Mouse (Mus musculus) intestine, embryonic 14.5 days (tissue): ENCODE measurements around the gene Cma1. TPM values are rescaled to one million over a fixed set of nuclear protein-coding genes. Genes with fewer than 3 reads are reported as not detected.
"Not testable (repeated sequence)": the region's sequence is repeated elsewhere in the genome, so short reads cannot be mapped to it uniquely, and the experiment has no call there.

Experiments used
- ATAC-seq: fragments of 200-750 bp; cut with Nextera tagmentation; replicated peaks from 2 replicates; pipeline ENCODE4 v1.8.0; 2017; ENCODE audit warnings: low read depth, moderate number of reproducible peaks, moderate TSS enrichment, moderate library complexity; ENCODE audit not compliant: low FRiP score, low TSS enrichment
- DNase-seq: peaks from one replicate; pipeline ENCODE4 v3.0.0-alpha.2; 2018; ENCODE audit warnings: low spot score
- H3K27ac ChIP-seq: fragments of 300-500 bp; sonication (generic); 2 replicates; pipeline ENCODE4 v1.5.1; 2014; ENCODE audit warnings: low read depth, mild to moderate bottlenecking, control low read depth
- H3K27me3 ChIP-seq: fragments of 300-500 bp; sonication (generic); replicated peaks from 2 replicates; pipeline ENCODE4 v1.6.1; 2014; ENCODE audit warnings: low read length, control low read depth; ENCODE audit not compliant: control insufficient read depth, insufficient read depth
- H3K36me3 ChIP-seq: fragments of 300-500 bp; sonication (generic); 2 replicates; pipeline ENCODE4 v1.6.1; 2014; ENCODE audit warnings: low read length, control low read depth; ENCODE audit not compliant: control insufficient read depth, insufficient read depth
- H3K4me1 ChIP-seq: fragments of 300-500 bp; sonication (generic); replicated peaks from 2 replicates; pipeline ENCODE4 v1.6.1; 2014; ENCODE audit warnings: low read length, control low read depth, mixed read lengths; ENCODE audit not compliant: control insufficient read depth, insufficient read depth
- H3K4me2 ChIP-seq: fragments of 300-500 bp; sonication (generic); 2 replicates; pipeline ENCODE4 v1.6.1; 2014; ENCODE audit warnings: low read length
- H3K4me3 ChIP-seq: fragments of 300-500 bp; sonication (generic); 2 replicates; pipeline ENCODE4 v1.5.1; 2014; ENCODE audit warnings: low read depth, low read length, control low read depth, mixed read lengths
- H3K9ac ChIP-seq: fragments of 300-500 bp; sonication (generic); 2 replicates; pipeline ENCODE4 v1.6.1; 2014; ENCODE audit warnings: mild to moderate bottlenecking, low read length
- H3K9me3 ChIP-seq: fragments of 300-500 bp; sonication (generic); 2 replicates; pipeline ENCODE4 v1.6.1; 2016; ENCODE audit warnings: low read length, control low read depth; ENCODE audit not compliant: control insufficient read depth
- WGBS: fragments of 180-500 bp; shearing (Covaris S2); extraction: QIAGEN DNeasy Blood & Tissue Kit; methylation state at CpG from one replicate; pipeline ENCODE4 v1.1.7; 2014; 5-methylcytosine and 5-hydroxymethylcytosine counted together
- polyA plus RNA-seq: library from polyadenylated mRNA; unstranded; fragments of >200 nt; fragmentation: Nextera tagmentation; extraction: Ambion mirVana; gene quantifications from 2 replicates; pipeline ENCODE4 v1.2.1, GENCODE M21; 2014

The Cma1 gene
- 0.95 and 1.1 TPM in 2 replicates for polyA plus RNA-seq

DNA sequence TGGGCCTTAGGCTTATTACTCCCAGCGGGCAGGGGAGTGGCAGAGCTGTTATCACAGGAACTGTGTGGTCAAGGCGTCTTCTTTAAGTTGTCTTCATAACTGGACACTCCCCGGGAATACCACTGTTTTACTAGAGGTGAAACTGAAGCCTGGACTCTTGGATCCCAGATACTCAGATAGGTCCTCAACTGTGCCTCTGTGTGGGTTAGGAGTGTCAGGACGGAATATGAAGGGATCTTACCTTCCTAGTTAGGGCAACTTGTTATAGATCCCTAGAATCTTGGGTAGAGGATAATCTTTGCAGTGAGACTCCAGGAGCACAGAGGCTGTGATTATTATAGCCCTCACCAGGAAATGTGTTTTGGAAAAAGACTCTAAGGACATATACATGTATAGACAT lies at the start of gene Cma1:
Cma1 (minus strand) TSS at position 101 of the 400 bp plus-strand sequence.
- WGBS, result 80% methylated on average over 4 of the region's 4 CpGs
- no peak within 1 kb of the TSS for H3K27ac ChIP-seq
- no peak within 1 kb of the TSS for H3K9ac ChIP-seq
- no peak within 1 kb of the TSS for H3K4me2 ChIP-seq
- DNase-seq (no peak), ATAC-seq (no peak)
- H3K27me3 ChIP-seq, result no peaks in the 10 kb centered on the region
- H3K4me1 ChIP-seq, result 0 out of 2 replicates have a peak, but pooled peaks cover 3% of the 10 kb centered on the region
- no peaks in the 10 kb centered on the region for H3K9me3 ChIP-seq
- H3K4me3 ChIP-seq, result no peak within 1 kb of the TSS
- no peaks in the 10 kb centered on the region for H3K36me3 ChIP-seq

DNA sequence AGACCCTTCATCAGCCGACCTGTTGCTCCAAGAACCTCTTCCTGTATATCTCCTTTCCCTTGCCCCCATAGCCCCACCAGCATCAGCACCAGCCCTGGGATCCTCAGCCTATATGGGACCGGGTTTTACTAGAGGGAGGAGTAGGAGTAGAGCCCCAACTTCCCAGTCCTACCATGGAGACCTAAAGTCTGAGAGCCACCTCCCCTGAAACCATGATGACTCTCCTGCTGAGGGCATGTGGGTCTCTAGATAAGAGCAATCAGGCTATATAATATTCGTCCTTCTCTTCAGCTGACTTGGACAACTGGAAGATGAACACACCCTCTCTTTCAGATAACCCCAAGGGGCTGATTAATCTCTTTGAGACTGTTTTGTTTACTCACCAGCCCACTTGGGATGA lies 43.0 kb upstream of the Cma1 start:
- not testable (repeated sequence) for H3K36me3 ChIP-seq, ATAC-seq, H3K27ac ChIP-seq, H3K27me3 ChIP-seq, H3K4me1 ChIP-seq, H3K9ac ChIP-seq, H3K9me3 ChIP-seq, H3K4me2 ChIP-seq, H3K4me3 ChIP-seq, DNase-seq
- WGBS, result 67% methylated on average over 1 of the region's 3 CpGs

DNA sequence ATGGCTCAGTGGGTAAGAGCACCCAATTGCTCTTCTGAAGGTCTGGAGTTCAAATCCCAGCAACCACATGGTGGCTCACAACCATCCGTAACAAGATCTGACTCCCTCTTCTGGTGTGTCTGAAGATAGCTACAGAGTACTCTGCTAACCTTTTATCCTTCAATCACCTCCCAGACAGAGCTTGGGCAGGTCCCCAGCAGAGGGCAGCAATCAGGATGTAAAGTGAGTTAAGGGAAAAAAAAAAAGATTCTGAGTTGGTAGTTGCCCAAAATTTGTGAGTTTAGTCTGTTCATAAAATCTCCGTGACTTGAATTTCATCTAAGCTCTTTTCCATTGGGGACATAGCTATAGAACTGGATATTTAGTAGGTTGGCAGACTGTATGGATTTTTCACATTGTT lies 19.4 kb upstream of the Cma1 start:
- H3K27me3 ChIP-seq, H3K4me1 ChIP-seq, DNase-seq, H3K27ac ChIP-seq, H3K4me2 ChIP-seq, H3K9me3 ChIP-seq, H3K4me3 ChIP-seq, H3K36me3 ChIP-seq, H3K9ac ChIP-seq, ATAC-seq: not testable (repeated sequence)
- 63% methylated on average over 2 of the region's 2 CpGs for WGBS

DNA sequence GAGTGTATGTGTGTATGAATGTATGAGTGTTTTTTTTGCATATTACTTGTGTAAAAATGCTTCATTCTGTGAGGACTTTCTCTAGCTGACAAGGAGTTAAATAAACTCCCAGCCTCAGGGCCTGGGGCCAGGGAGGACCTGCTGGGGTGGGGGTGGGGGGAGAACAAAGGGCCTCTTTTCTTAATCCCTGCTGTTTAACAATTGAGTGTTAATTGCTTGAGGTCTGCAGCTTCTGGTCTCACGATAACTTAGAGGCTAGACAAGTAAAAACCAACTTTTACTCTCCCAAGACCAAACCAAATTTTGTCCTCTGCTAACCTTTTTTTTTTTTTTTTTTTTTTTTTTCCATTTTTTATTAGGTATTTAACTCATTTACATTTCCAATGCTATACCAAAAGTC lies 18.8 kb upstream of the Cma1 start:
- H3K27ac ChIP-seq, result no peak overlapping the region
- H3K36me3 ChIP-seq, result no peaks in the 10 kb centered on the region
- WGBS, result 14% methylated on average over 1 of the region's 1 CpGs
- H3K4me2 ChIP-seq, result no peak overlapping the region
- no peak for DNase-seq
- no peaks in the 10 kb centered on the region for H3K27me3 ChIP-seq
- no peaks in the 10 kb centered on the region for H3K9me3 ChIP-seq
- no peaks in the 10 kb centered on the region for H3K4me1 ChIP-seq
- no peak overlapping the region for H3K9ac ChIP-seq
- H3K4me3 ChIP-seq, result no peak overlapping the region
- ATAC-seq, result no peak

DNA sequence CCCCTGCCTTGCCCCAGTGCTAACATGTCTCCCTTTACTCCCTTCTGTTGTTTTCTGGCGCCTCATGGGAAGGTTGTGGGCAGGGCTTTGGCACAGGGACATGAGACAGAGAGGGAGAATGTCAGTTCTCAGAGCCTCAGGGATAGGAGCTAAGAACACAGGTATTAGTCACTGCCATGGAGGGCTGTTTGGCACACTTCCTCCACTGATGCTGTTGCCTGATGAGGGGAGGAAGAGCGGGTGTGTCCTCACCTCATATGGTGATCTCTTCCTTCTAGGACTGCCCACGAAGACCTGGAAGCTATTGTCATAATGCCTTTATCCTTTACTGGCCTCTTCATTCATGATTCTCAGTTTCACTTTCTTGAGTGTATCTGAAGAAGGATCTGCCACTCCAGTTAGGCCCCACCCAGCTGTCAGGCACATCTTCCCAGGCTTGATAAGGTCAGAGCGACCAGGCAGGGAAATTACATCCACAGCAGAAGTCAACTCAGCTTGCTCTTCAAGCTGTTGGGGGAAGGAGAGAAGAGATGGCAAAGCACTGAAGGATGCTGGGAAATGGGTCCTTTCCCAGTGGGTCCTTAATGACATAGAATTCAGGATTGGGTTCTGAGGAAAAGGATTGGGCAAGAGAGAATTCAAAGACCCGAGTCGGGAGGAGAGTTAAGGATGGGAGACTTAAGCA lies 6.0 kb upstream of the Cma1 start, which contains the start of gene Cma2:
Cma2 (plus strand) TSS at position 635 of the 685 bp plus-strand sequence.
- Histone ChIP-seq H3K4me2 (no peak within 1 kb of the TSS), H3K9ac (no peak within 1 kb of the TSS), H3K4me3 (no peak within 1 kb of the TSS), H3K36me3 (no peaks in the 10 kb centered on the region), H3K27ac (no peak within 1 kb of the TSS), H3K4me1 (0 out of 2 replicates have a peak, but pooled peaks cover 3% of the 10 kb centered on the region), H3K27me3 (no peaks in the 10 kb centered on the region), H3K9me3 (no peaks in the 10 kb centered on the region)
- 82% methylated on average over 6 of the region's 6 CpGs for WGBS
- DNase-seq, result no peak
- no peak for ATAC-seq

DNA sequence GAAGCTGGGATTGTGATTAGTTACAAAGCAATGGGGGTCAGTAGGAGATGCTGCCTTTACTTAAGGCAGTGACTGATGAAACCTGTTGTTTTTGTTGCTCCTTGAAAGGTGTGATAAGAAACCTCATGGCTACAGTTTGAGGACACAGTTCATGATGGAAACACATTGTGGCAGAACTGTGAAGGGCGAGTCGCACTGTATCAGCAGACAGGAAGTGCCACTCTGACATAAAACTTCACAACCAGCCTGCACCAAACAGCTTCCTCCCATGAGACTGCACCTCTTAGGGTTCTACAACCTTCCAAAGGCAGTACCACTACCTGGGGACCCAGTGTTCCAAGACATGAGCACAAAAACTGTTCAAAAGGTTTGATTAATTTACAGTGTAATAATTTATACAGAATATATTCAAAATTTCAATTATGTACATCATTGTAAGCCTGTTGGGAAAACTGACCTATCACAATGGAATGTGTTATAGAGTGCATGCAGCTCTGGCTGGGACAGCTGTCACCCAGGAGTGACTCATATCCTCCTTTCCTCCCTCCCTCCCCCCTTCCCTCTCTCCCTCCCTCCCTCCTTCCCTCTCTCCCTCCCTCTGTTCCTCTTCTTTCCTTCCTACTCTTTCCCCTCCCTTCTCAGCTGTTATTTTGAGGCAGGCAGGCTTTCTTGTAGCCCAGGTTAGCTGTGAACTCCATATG lies 1.9 kb upstream of the Cma1 start:
- H3K4me3 ChIP-seq, result no peak overlapping the region
- H3K27ac ChIP-seq, result no peak overlapping the region
- H3K36me3 ChIP-seq, result no peaks in the 10 kb centered on the region
- no peaks in the 10 kb centered on the region for H3K27me3 ChIP-seq
- no peak overlapping the region for H3K9ac ChIP-seq
- no peak overlapping the region for H3K4me2 ChIP-seq
- no peak for ATAC-seq
- no peaks in the 10 kb centered on the region for H3K9me3 ChIP-seq
- WGBS, result 68% methylated on average over 2 of the region's 2 CpGs
- H3K4me1 ChIP-seq, result 0 out of 2 replicates have a peak, but pooled peaks cover 3% of the 10 kb centered on the region
- DNase-seq, result no peak

DNA sequence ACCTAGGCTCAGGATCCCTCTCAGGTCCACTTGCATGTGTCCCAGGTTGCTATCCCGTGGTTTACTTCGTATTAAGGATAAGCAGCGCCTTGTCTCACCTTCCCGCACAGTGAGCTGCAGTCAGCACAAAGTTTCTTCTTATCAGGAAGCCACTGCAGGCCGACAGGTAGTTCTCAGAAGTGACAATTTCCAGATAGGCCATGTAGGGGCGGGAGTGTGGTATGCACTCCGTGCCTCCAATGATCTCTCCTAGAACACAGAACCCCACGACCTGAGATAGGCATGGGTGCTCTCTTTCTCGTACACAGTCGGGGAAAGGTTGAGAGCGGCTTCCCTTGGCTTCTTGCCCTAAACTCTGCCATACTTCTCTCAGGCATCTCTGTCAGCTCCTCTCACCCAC lies 874 bp downstream of the Cma1 start:
- no peaks in the 10 kb centered on the region for H3K36me3 ChIP-seq
- WGBS, result 67% methylated on average over 11 of the region's 11 CpGs
- ATAC-seq (no peak), DNase-seq (no peak)
- H3K27ac ChIP-seq, result no peak overlapping the region
- no peaks in the 10 kb centered on the region for H3K9me3 ChIP-seq
- H3K9ac ChIP-seq, result no peak overlapping the region
- H3K4me2 ChIP-seq, result no peak overlapping the region
- H3K4me1 ChIP-seq, result 0 out of 2 replicates have a peak, but pooled peaks cover 3% of the 10 kb centered on the region
- no peaks in the 10 kb centered on the region for H3K27me3 ChIP-seq
- no peak overlapping the region for H3K4me3 ChIP-seq

DNA sequence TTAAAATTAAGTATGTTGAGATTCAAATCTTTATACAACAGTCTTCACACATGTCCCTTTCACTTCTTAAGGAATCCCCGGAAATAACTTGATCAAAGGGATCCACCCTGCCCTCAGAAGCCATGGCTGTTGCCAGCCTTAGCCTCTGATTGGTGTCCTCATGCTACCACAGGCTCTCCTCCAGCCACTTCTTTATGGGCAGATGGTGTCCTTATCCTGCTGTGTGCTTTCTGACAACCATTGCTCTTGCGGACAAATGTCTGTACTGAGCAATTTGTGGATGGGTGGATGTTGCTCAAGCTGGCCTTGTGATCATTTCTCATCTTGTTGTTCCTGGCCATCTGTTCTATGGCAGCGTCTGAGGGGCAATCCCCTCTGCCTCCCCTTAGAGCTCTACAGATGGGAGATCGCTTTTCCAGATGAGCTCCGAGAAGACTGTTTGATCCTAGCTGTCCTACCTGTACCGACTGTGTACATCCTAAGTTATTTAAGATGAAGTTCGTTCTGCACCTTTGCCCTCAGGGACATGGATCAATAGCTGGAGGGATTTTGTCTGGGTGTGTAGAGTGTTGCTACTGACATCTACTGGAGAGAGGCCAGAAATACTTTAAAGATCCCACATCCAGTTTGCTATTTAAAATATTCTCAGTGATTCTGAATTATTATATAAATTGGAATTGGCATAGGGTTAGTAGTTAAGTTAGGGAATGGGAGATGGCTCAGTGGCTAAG lies 4.2 kb downstream of the Cma1 start:
- no peak for ATAC-seq
- H3K9me3 ChIP-seq, result no peaks in the 10 kb centered on the region

More for the DNA sequence above, 4.2 kb downstream of the Cma1 start:
- DNase-seq, result no peak
- 26% methylated on average over 7 of the region's 7 CpGs for WGBS
- Histone ChIP-seq H3K4me2 (no peak overlapping the region), H3K27me3 (no peaks in the 10 kb centered on the region), H3K36me3 (no peaks in the 10 kb centered on the region), H3K9ac (no peak overlapping the region), H3K27ac (no peak overlapping the region), H3K4me1 (no peaks in the 10 kb centered on the region), H3K4me3 (no peak overlapping the region)
